Mouse (Mus musculus) lung, embryonic 16.5 days (tissue): ENCODE measurements around the gene Kank1. TPM values are rescaled to one million over a fixed set of nuclear protein-coding genes. Genes with fewer than 3 reads are reported as not detected.

Source experiments
- ATAC-seq: fragments of 200-750 bp; cut with Nextera tagmentation; 2 replicates; pipeline ENCODE4 v1.8.0; 2017; ENCODE audit warnings: low read depth, mild to moderate bottlenecking, moderate library complexity
- H3K27ac ChIP-seq: fragments of 300-500 bp; sonication (generic); 2 replicates; pipeline ENCODE4 v1.5.1; 2014; ENCODE audit warnings: mild to moderate bottlenecking, control low read depth, low read length
- H3K27me3 ChIP-seq: fragments of 300-500 bp; sonication (generic); 2 replicates; pipeline ENCODE4 v1.6.1; 2014; ENCODE audit warnings: low read depth, low read length, mixed read lengths; ENCODE audit not compliant: control insufficient read depth, insufficient read depth
- H3K36me3 ChIP-seq: fragments of 300-500 bp; sonication (generic); 2 replicates; pipeline ENCODE4 v1.6.1; 2014; ENCODE audit warnings: low read length; ENCODE audit not compliant: control insufficient read depth, insufficient read depth
- H3K4me1 ChIP-seq: fragments of 300-500 bp; sonication (generic); replicated peaks from 2 replicates; pipeline ENCODE4 v1.6.1; 2014; ENCODE audit warnings: low read length, mixed read lengths; ENCODE audit not compliant: control insufficient read depth, insufficient read depth
- H3K4me2 ChIP-seq: fragments of 300-500 bp; sonication (generic); 2 replicates; pipeline ENCODE4 v1.6.1; 2014; ENCODE audit warnings: low read depth, low read length, control low read depth
- H3K4me3 ChIP-seq: fragments of 300-500 bp; sonication (generic); 2 replicates; pipeline ENCODE4 v1.5.1; 2014; ENCODE audit warnings: mild to moderate bottlenecking, low read length, control low read depth
- H3K9ac ChIP-seq: fragments of 300-500 bp; sonication (generic); 2 replicates; pipeline ENCODE4 v1.6.1; 2014; ENCODE audit warnings: low read length, control low read depth
- H3K9me3 ChIP-seq: fragments of 300-500 bp; sonication (generic); 2 replicates; pipeline ENCODE4 v1.6.1; 2016; ENCODE audit warnings: low read length; ENCODE audit not compliant: control insufficient read depth
- WGBS: fragments of 180-500 bp; shearing (Covaris S2); extraction: QIAGEN DNeasy Blood & Tissue Kit; methylation state at CpG from one replicate; pipeline ENCODE4 v1.1.7; 2014; 5-methylcytosine and 5-hydroxymethylcytosine counted together
- polyA plus RNA-seq: library from polyadenylated mRNA; unstranded; fragments of >200 nt; fragmentation: Nextera tagmentation; extraction: Ambion mirVana; gene quantifications from 2 replicates; pipeline ENCODE4 v1.2.1, GENCODE M21; 2015

The Kank1 gene
- polyA plus RNA-seq, 1 experiment from 2014 or later = 19.9 TPM

GRCm38 (mm10) chr19:25297269-25297668 is 60.5 kb downstream of the Kank1 start:
- H3K27ac ChIP-seq = no peak overlapping the region
- H3K27me3 ChIP-seq = no peaks in the 10 kb centered on the region
- H3K9me3 ChIP-seq = no peaks in the 10 kb centered on the region
- peak; percentile 38; the same call in 1 of the 2 replicates for ATAC-seq
- H3K4me1 ChIP-seq = no peaks in the 10 kb centered on the region
- no peaks in the 10 kb centered on the region for H3K36me3 ChIP-seq
- WGBS = 48% methylated on average over 5 of the region's 5 CpGs
- no peak overlapping the region for H3K4me2 ChIP-seq
- no peak overlapping the region for H3K4me3 ChIP-seq
- H3K9ac ChIP-seq = no peak overlapping the region

- Histone ChIP-seq H3K4me3 (no peak overlapping the region), H3K36me3 (no peaks in the 10 kb centered on the region), H3K9me3 (no peaks in the 10 kb centered on the region), H3K27me3 (no peaks in the 10 kb centered on the region), H3K4me2 (no peak overlapping the region), H3K9ac (no peak overlapping the region), H3K27ac (no peak overlapping the region), H3K4me1 (no peaks in the 10 kb centered on the region)
- WGBS = 78% methylated on average over 14 of the region's 14 CpGs
- ATAC-seq = no peak
These were observed 63.3 kb downstream of the Kank1 start for GRCm38 (mm10) chr19:25299852-25300670.

- WGBS = 64% methylated on average over 5 of the region's 5 CpGs
- no peaks in the 10 kb centered on the region for H3K4me1 ChIP-seq
- no peak overlapping the region for H3K4me2 ChIP-seq
- H3K27ac ChIP-seq = no peak overlapping the region
- no peaks in the 10 kb centered on the region for H3K9me3 ChIP-seq
- H3K36me3 ChIP-seq = no peaks in the 10 kb centered on the region
- no peaks in the 10 kb centered on the region for H3K27me3 ChIP-seq
- H3K9ac ChIP-seq = no peak overlapping the region
- no peak for ATAC-seq
- H3K4me3 ChIP-seq = no peak overlapping the region
These were observed 64.4 kb downstream of the Kank1 start for GRCm38 (mm10) chr19:25301189-25301588.

GRCm38 (mm10) chr19:25306277-25306676 is 69.5 kb downstream of the Kank1 start:
- no peak overlapping the region for H3K4me3 ChIP-seq
- no peak for ATAC-seq

GRCm38 (mm10) chr19:25308156-25308555 is 71.4 kb downstream of the Kank1 start:
- no peak overlapping the region for H3K4me2 ChIP-seq
- no peaks in the 10 kb centered on the region for H3K9me3 ChIP-seq
- H3K27ac ChIP-seq = no peak overlapping the region
- H3K4me1 ChIP-seq = peaks cover 5% of the 10 kb centered on the region
- no peak overlapping the region for H3K4me3 ChIP-seq
- ATAC-seq = no peak
- H3K9ac ChIP-seq = no peak overlapping the region
- H3K36me3 ChIP-seq = no peaks in the 10 kb centered on the region
- WGBS = 35% methylated on average over 2 of the region's 2 CpGs
- H3K27me3 ChIP-seq = no peaks in the 10 kb centered on the region

More at GRCm38 (mm10) chr19:25306277-25306676, 69.5 kb downstream of the Kank1 start:
- Histone ChIP-seq H3K4me1 (peaks cover 5% of the 10 kb centered on the region), H3K27ac (no peak overlapping the region), H3K9ac (no peak overlapping the region), H3K4me2 (no peak overlapping the region), H3K27me3 (no peaks in the 10 kb centered on the region), H3K36me3 (no peaks in the 10 kb centered on the region), H3K9me3 (no peaks in the 10 kb centered on the region)
- WGBS = 61% methylated on average over 9 of the region's 9 CpGs

GRCm38 (mm10) chr19:25308763-25309162 is 72.0 kb downstream of the Kank1 start:
- Histone ChIP-seq H3K27ac (no peak overlapping the region), H3K4me3 (no peak overlapping the region), H3K4me2 (no peak overlapping the region), H3K4me1 (peaks cover 5% of the 10 kb centered on the region), H3K9me3 (no peaks in the 10 kb centered on the region), H3K27me3 (no peaks in the 10 kb centered on the region), H3K36me3 (no peaks in the 10 kb centered on the region), H3K9ac (no peak overlapping the region)
- ATAC-seq = no peak
- WGBS = 20% methylated on average over 12 of the region's 12 CpGs

GRCm38 (mm10) chr19:25310989-25311388 is 74.2 kb downstream of the Kank1 start:
- Histone ChIP-seq H3K4me1 (peaks cover 8% of the 10 kb centered on the region), H3K36me3 (no peaks in the 10 kb centered on the region), H3K4me2 (no peak overlapping the region), H3K27me3 (no peaks in the 10 kb centered on the region), H3K27ac (no peak overlapping the region), H3K9me3 (no peaks in the 10 kb centered on the region), H3K9ac (no peak overlapping the region), H3K4me3 (no peak overlapping the region)
- 72% methylated on average over 5 of the region's 5 CpGs for WGBS
- ATAC-seq = no peak

- WGBS = 47% methylated on average over 7 of the region's 7 CpGs
- no peak for ATAC-seq
- Histone ChIP-seq H3K4me1 (peaks cover 8% of the 10 kb centered on the region), H3K36me3 (no peaks in the 10 kb centered on the region), H3K27ac (no peak overlapping the region), H3K9me3 (no peaks in the 10 kb centered on the region), H3K4me3 (no peak overlapping the region), H3K4me2 (no peak overlapping the region), H3K9ac (no peak overlapping the region), H3K27me3 (no peaks in the 10 kb centered on the region)
These were observed 74.9 kb downstream of the Kank1 start for GRCm38 (mm10) chr19:25311626-25312025.

- peaks cover 2% of the 10 kb centered on the region for H3K4me1 ChIP-seq
- no peak overlapping the region for H3K4me3 ChIP-seq
- no peak overlapping the region for H3K4me2 ChIP-seq
- no peaks in the 10 kb centered on the region for H3K36me3 ChIP-seq
- no peaks in the 10 kb centered on the region for H3K27me3 ChIP-seq
- peak; percentile 90 for ATAC-seq
- H3K9ac ChIP-seq = no peak overlapping the region
- WGBS = 12% methylated on average over 14 of the region's 14 CpGs
- H3K9me3 ChIP-seq = no peaks in the 10 kb centered on the region
- H3K27ac ChIP-seq = peak overlapping the region; percentile 9; the same call in 1 of the 2 replicates
These were observed 78.7 kb downstream of the Kank1 start for GRCm38 (mm10) chr19:25315458-25315889.
